Mouse (Mus musculus): ENCODE results near the gene Apoa5.

- TF ChIP-seq CTCF (IDR thresholded peaks at IDR 0.05; ENCODE audit: control insufficient read depth, insufficient read depth, insufficient read length) (no peak), USF1 (IDR thresholded peaks at IDR 0.05; ENCODE audit: low read depth) (no peak), MYOD1 (IDR thresholded peaks at IDR 0.05; ENCODE audit: control insufficient read depth, insufficient read length, low read depth) (no peak), MYOG (IDR thresholded peaks at IDR 0.05; ENCODE audit: control insufficient read depth, extremely low read depth, insufficient read length) (no peak), CEBPB (IDR thresholded peaks at IDR 0.05; ENCODE audit: low read depth) (no peak), MAX (IDR thresholded peaks at IDR 0.05) (no peak), FOSL1 (IDR thresholded peaks at IDR 0.05; ENCODE audit: insufficient read depth, low read length, poor library complexity, severe bottlenecking) (no peak)
These were observed 48.0 kb downstream of the Apoa5 start for GRCm38 (mm10) chr9:46316388-46316787.
